Mouse (Mus musculus) thymus, postnatal 10 days (tissue): ENCODE results near the gene Npr1.

Source experiments
- DNase-seq, 2 experiments: peaks; one replicate each; pipeline ENCODE4 v3.0.0; 2021; ENCODE audit warnings: low spot score in 2 of 2

Npr1 gene

DNA sequence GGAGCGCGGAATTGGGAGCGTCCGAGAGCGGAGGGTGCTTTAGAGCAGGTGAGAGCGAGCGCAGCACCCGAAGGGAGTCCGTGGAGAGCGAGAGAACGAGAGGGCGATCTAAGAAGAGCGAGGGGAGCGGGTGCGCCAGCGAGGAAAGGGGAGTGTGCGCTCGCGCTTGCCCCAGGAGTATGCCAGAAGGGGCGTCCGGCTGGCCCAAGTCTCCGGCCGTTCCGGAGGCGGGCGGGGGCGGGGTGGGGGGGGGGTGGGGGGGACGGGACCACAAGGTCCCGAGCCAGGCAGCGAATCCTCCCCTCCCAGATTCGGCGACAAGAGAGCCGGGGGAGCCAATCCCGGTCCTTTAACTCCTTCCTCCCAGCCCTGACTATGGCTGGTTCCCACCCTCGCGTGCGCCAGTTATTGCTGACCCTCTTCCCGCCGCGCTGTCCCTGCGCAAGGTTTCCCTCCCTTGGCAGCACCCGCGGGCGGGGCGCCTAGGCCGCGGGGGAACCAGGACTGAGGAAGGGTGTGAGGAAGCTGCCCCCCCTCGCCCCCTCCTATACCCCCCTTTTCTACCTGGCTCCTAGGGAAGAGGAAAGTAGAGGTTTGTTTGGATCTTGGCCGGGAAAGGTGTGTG, at the start of gene Npr1:
Npr1 (minus strand) TSS at position 181 of the 625 bp plus-strand sequence.
- DNase-seq: peak in 1 of 2 experiments; percentile 19

DNA sequence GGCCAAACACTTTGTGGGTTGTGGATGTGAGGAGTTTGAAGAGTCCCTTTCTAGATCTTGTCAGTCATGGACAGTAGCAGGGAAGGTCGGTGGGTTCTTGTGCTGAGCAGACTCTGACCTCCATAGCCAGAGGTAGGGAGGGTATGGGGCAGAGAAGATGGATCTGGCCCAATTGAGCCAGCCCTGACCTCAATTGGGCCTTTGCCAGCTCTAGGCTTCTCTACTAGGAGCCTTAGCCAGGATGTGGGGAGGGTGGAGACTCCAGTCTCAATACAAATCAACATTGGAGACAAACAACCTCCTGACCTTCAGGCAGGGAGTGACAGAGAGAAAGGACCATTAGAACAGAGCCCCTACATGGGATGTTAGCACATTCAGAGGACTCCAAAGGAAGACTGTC, 49.6 kb upstream of the Npr1 start:
- DNase-seq: no peak

DNA sequence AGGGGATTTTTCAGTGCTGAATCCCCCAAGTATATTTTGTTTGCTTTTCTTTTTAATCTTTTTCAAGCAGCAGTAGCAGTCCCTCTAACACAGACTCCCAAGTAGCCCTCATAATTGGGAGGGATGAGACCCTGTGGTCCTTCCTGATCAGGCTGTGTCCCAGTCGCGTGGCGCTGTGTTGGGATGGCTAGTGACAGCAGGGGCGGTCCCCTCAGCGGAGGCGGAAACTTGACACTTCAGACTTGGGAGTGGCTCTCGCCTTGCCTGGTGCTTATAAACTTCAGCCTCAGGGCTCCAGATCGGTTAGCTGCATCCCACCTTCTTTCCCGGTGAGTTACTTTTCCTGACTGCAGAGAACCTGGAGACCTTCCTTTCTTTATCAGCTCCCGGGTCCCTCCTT, 49.0 kb upstream of the Npr1 start:
- DNase-seq: peak; percentile 41 to 58

DNA sequence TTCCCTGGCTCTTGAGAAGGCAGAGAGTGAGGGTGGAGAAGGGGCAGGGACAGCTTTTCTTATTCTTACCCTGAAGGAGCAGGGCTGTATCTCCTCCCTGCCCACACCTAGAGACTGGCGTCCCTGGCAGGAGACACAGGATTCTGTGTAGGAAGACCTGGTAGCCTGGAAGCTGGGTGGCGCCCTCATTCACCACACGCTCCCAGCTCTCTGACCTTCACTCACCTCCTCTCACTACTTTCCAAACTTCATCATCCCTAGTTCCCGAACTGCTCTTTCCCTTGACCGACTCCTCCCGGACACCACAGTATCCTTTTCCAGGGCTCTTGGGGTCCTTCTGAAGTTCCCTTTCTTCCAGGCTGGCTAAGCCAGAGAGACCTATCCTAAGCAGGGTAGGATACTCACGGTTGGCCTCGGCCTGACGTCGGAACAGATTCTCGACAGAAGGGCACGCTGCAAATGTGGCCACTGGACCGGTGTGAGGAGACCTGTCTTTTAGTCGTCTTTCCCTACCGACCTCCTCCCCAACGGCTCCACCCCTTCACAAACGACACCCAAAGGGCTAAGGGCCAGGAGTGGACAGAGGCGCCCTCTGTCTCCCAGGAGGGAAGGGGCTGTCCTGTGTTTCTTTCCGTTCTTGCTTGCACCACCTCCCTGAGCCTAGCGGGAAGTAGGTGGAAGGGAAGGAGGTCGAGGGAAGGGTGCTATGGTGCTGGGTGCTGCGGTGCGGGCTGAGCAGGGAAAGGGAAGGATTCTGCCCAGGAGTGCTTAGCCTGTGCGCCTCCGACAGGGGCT, 48.3 kb upstream of the Npr1 start, which contains the start of the genes S100a1 and S100a13:
S100a1 (minus strand) TSS at position 597 of the 795 bp plus-strand sequence.
S100a13 (plus strand) TSS at position 640 of the 795 bp plus-strand sequence.
- no peak for DNase-seq

DNA sequence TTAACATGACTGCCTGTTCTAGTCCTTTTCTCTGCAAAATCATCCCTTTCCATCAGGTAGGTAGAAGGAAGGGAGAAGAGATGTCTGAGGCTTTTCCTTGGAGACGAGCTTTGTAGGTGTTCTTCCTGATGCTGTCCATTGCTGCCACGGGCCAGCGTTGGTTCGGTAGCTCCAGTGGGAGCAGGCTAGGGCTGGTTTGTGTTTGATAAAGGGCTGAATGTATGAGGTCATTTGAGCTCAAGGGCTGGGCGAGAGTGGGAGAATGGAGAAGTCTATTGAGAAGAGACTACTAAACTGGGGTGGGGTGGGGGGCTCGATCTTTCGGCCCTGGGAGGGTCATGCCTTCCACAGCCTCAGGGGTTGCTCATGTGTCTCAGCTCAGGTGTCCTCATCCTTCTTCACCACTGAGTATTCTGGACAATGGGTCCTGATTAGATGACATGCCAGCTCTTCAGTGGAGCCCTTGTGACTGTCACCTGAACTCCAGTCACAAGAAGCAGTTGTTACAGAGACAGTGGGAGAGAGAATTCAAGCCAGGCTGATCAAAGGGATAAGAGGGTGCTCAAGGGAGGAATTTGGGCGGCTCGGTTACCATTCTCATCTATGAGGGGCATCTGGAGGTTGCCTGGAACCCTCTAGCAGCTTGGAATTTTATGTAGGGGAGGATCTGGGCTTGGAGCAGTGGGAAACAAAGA, 47.4 kb upstream of the Npr1 start:
- no peak for DNase-seq

DNA sequence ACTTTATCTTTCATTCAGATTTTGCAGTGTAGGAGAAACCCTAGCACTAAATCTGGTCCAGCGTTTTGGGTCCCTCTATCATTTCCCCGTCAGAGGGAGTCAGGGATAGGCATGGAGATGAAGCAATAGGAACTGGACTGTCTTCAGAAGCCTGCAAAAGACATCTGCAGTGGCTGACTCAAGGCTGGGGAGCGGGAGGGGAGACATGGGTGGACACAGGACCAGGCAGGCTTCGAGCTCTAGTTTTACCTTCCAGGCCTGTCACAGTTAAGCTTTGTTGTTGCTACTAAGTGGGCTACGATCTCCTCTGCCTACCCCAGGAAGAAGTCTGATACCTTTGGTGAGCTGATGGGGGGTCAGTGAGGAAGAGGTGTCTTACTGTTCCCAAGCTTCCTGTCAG, 46.6 kb upstream of the Npr1 start:
- DNase-seq: no peak

DNA sequence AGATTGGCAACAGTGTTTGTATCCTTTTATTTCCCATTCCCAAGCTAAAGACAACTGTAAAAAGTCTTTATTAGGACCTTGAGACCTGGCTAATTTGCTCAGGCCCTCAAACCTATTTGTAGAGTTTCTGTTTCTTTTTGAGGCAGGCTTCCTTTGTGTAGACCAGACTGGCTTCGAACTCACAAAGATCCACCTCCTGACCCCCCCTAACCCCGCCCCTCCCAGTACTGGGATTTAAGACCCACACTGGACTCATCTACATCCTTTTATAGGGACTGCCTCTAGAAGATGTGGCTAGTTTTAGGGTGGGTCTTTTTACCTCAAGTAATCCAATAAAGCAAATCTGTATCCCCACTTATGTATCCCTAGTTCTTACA, 44.1 kb upstream of the Npr1 start:
- no peak for DNase-seq

DNA sequence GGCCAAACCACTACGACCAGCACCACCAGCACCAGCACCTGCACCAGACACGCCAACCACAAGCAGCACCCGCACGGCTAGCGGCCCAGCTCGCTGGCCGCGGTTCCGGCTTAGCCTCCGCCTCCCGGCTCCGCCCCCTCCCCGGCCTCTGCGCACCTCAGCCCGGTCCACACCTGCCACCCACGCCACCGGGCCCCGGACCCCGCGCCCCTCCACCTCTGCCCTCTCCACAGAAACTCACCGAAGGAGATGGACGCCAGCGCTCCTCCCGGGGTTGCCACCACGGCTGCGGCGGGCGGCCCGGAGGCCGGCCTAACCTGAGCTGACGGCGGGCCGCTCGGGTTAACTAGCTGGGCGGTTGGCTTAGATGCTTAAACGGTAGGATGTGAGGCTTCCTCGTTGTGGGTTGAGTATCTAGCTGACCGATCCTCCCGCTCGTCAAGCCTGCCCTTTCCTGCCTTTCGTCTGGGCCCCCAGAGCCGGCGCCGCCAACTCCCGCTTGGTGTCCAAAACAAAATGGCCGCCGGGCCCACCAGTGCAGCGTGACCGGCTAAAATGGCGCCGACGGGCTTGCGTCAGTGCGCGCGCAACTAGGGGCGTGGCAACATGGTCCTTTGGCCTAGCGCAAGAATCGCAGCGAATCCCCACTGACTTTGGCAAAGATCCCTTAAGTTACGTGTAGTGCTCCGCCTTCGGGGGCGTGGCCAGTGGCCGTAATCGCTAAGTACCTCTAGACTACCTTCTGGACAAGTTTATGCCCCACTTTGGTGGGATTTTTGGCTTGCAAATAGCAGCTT, 43.5 kb upstream of the Npr1 start, which contains the start of gene Chtop:
Chtop (minus strand) TSS at position 549 of the 797 bp plus-strand sequence.
- DNase-seq: peak; percentile 98 to 100

DNA sequence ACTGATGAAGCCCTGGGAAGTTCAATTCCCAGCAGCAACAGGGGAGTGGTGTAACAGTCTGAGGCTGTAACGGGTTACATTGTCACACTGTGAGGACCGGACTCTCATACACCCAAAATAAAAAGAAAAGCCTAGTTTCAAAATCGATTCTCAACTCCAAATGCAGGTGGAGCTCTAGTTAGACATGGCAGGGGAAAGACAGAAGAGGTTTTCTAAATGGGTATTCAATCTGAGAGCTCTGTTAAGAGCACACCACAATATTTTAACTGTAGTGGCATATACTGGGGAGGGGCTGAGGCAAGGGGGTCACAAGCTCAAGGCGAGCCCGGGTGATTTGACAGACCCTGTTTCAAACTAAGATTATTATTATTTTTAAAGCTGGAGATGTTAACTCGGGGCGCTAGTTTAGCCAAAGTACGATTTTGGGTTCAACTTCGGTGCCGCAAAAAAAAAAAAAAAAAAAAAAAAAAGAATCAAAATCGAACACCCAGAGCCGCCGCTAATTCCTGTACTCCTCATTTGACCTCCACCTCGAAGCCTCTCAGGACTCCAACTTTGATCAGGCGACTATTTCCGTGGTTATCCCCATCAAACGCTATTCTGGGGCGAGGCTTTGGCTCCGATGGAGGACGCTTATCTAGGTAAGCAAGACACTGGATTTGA, 42.8 kb upstream of the Npr1 start:
- no peak for DNase-seq

DNA sequence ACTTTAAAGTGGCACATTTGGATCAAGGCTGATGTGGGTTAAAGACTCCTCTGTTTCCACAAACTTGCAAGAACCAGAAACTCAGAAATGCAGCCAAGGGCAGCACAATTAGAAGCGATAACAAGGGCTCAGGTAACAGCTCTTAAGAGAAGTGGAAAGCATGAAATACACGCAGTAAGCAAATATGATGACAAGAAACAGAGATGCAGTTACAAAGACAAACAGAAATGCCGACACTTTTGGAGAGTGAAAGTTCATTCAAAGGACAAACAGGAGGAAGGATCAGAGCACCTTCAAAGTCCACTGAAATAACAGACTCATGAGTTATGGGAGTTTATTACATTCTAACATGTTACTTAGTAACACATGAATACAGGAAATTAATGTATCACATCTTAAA, 40.7 kb upstream of the Npr1 start:
- no peak for DNase-seq

DNA sequence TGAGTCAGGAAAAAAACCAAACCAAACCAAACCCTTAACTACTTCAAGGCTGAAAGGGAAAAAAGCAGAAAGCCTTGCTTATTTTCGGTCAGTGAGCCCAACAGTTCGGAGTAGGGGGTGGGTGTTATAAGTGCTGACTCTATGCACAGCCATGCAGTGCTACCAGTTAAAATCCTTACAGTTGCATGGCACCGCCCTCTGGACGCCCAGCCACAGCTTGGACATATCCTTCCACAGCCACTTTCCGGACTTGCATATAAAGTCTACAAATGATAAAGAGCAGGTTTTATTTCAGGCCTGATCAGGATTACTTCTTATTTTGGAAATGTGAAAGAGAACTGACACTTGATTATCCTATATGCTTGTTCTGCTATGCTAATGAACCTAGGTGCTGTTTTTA, 39.5 kb upstream of the Npr1 start:
- no peak for DNase-seq

DNA sequence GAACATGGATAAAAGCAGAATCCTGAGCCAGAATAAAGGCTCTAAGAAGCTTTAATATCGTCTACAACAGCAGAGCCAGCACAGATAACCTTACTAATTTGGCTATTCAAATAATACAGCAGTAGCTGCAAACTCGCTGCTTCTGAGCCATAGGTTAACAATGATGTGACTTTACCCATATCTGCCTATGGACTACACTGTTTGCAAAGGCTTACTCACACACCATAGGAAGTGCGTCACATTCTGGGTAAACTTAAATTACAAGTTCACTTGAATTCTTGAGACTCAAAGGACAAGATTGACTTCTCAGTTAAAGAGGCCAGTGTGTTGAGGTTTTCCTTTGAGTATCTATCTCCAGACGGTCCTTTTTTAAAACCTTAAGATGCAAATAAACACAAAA, 37.8 kb upstream of the Npr1 start:
- DNase-seq: no peak

DNA sequence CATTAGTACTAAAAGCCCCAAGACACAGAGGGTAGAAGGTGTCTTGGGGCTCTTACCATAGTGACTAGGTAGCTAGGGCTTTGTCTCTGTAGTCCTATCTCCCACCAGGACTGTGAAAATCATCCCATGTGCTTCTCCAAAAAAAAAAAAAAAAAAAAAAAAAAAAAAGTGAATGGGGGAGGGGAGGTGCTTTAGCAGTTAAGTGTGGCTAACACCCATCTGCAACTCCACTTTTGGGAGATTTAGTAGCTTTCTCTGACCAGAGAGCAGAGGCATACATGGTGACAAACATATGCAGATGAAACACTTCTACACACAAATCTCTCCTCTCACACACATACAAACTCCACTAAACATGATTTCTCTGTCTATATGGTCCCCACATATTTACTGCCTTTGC, 31.9 kb upstream of the Npr1 start:
- DNase-seq: no peak

DNA sequence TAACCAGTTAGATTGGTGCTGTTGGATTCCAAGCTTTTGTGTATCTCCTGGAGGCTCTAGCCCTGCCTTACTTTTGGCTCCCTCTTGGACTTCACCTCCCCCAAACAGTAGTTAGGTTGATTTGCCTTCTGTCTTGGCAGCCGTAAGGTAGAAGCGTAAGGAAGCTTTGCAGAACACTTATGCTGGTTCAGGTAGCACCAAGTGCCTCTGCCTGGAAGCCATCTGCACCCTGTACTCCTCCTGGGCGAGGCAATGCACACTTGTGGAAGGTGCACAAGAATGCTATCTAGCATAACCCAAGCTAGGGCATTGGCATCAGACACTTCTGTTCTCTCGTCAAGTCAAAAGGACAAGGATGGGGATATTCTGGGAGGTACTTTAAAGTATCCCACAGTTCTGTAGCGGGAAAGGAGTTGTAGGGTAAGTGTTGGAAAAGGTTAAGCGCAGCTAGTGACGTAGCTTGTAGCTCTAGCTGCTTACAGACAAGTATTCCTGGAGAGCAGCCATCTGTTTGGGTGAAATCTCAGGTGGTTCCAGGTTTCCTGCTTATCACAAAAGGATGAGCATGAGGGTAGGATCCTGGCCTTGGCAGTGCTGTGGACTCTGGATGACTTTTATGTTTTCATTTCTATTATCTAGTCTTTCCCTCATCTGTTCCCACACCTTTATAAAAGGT, 30.3 kb upstream of the Npr1 start:
- no peak for DNase-seq

DNA sequence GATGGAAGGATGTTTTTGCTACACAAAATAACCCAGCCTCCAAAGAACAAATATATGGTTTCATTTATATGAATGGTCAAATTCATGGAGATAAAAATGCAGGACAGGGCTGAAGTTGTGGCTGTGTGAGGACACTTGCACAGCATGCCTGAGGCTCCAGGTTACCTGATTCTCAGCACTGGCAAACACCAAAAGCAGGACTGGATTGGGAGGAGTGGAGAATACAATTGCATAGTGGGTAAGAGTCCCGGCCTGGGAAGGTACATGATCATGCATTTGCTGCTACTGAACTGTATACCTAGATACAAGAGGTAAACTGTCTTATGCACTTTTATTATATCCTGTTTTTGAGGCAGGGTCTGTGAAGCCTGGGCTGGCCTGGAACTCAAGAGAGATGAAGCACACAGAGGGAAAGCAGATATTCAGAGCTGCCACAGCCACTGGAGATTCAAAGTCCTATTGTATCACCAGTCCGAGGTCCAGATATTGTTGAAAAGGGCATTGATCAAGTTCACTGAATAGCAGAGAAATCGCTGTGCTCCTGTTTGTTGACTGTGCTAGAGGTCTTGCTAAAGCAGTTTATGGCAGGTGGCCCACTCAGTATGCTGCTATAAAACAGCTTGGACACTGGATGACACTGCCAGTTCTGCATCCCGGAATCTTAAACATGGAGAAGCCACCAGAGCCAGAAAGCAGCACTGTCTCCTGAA, 28.3 kb upstream of the Npr1 start:
- DNase-seq: no peak

DNA sequence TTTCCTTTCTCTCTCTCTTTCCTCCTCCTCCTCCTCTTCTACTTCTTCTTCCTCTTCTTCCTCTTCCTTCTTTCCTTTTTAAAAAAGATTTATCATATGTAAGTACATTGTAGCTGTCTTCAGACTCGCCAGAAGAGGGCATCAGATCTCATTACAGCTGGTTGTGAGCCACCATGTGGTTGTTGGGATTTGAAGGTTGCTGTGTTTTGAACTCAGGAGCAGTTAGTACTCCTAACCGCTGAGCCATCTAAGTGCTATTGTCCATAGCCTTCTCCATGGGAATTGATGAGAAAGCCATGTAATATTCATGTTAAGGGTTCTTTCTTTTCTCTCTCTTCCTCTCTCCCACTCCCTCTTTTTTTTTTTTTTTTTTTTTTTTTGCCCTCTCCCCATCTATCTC, 25.7 kb upstream of the Npr1 start:
- peak; percentile 46 to 52 for DNase-seq

DNA sequence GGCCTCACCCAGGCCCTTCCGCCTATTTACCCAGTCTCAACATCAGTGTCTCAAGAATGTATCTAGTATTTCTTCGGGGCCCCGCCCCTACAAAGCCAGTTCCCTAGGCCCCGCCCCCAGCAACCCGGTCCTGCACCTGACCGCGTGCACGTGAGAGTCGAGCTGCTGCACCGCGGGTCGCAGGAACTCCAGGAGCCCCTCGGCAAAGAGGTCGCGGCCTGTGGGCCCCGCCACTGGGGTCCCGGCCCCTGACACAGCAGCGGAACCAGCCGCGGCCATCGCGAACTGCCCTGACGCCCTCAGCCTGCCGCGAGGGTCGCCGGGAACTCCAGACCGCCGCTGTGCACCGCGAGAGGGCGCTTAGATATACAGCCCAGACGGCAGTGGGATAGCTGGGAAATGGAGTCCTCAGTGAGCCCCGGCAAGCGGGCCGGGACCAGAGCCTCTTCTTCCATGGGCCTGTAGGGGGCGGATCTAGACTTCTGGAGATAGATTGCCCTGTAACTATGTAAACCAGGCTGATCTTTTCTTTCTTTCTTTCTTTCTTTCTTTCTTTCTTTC, 25.1 kb upstream of the Npr1 start, which contains the start of gene Snapin:
Snapin (minus strand) TSS at position 338 of the 561 bp plus-strand sequence.
- peak; percentile 92 to 94 for DNase-seq

DNA sequence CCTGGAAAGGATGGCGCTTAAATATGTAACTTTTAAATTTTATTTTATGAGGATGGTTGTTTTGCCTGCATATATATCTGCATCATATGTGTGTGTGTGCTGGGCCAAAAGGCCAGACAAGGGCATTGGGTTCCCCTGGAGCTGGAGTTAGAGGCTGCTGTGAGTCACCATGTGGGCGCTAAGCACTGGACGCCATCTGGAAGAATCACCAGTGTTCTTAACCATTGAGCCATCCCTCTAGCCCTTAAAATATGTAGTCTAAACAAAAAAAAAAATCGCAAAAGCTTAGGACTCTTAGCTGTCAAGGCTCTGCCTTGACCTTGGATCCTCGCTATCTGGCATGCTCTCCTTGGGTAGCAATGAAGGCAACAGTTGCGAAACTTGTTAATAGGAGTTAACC, 22.9 kb upstream of the Npr1 start:
- DNase-seq: no peak

DNA sequence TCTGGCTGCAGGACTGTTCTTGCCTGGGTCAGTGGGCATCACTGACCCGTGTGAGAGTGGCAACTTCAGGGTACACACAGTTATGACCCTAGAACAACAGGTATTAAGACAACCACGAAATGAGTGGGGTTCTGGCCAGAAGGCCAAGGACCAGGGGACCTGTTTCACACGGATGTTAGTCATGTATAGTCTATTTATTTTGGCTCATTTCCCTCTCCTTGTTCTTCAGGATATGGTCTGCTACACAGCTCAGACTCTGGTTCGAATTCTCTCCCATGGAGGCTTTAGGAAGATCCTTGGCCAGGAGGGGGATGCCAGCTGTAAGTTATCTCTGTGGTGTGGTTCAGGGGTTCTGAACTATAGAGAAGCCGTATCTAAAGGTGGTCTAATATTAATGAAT, 21.3 kb upstream of the Npr1 start:
- no peak for DNase-seq
